Comparison of ENCODE assay signal across 8 mouse cellular contexts in genomic region chr2:28916513-28916865, GRCm38 (mm10). TPM values are rescaled to one million over a fixed set of nuclear protein-coding genes. Genes with fewer than 3 reads are reported as not detected.
A peak's percentile ranks its signal among the peaks of the same experiment; 100 is the strongest.
DNase-seq lines count a peak whose midpoint lies in the region; ATAC-seq and TF ChIP-seq lines count a peak whose summit lies in the region.
"Had no signal": no experiment of that assay in that cellular context is flagged by ENCODE, and none has a peak within 500 bp of the region (broad histone marks: within the 10 kb centered on the region; RNA-seq: fewer than 3 reads in every experiment).

Gene Barhl1, minus strand, starts transcription at chr2:28916668.

- TF ChIP-seq CTCF in lung, postnatal 0 days (IDR thresholded peaks at IDR 0.05), result no peak
- TF ChIP-seq CTCF in stomach, postnatal 0 days (IDR thresholded peaks at IDR 0.05; ENCODE audit: low read depth), result no peak

- H3K27ac ChIP-seq in lung, postnatal 0 days (ENCODE audit: low read length), result no peak within 1 kb of the TSS
- no peak within 1 kb of the TSS for H3K27ac ChIP-seq in limb, embryonic 11.5 days (replicated peaks; ENCODE audit: low read depth, low read length)
- no peak within 1 kb of the TSS for H3K27ac ChIP-seq in stomach, postnatal 0 days (replicated peaks)

- H3K36me3 ChIP-seq in lung, postnatal 0 days (ENCODE audit: insufficient read depth, low read length), result no peaks in the 10 kb centered on the region
- no peaks in the 10 kb centered on the region for H3K36me3 ChIP-seq in limb, embryonic 11.5 days (ENCODE audit: control insufficient read depth, insufficient read depth, low read length)
- no peaks in the 10 kb centered on the region for H3K36me3 ChIP-seq in stomach, postnatal 0 days (ENCODE audit: control insufficient read depth, insufficient read depth, low read length)

- H3K27me3 ChIP-seq in lung, postnatal 0 days (replicated peaks; ENCODE audit: insufficient read depth, low read length), result peaks cover 66% of the 10 kb centered on the region
- H3K27me3 ChIP-seq in limb, embryonic 11.5 days (ENCODE audit: control insufficient read depth, insufficient read depth, low read length), result peaks cover 92% of the 10 kb centered on the region
- peaks cover 29% of the 10 kb centered on the region for H3K27me3 ChIP-seq in stomach, postnatal 0 days (ENCODE audit: control insufficient read depth, insufficient read depth, low read length)

- ATAC-seq in lung, postnatal 0 days, result no peak
- ATAC-seq in limb, embryonic 11.5 days (ENCODE audit: insufficient number of reproducible peaks, low FRiP score, low TSS enrichment, low read depth), result no peak
- ATAC-seq in stomach, postnatal 0 days (ENCODE audit: low FRiP score, low TSS enrichment), result no peak
- ATAC-seq: inflammation-experienced regulatory T-cells, adult 6 months had no signal

- H3K9me3 ChIP-seq in lung, postnatal 0 days (ENCODE audit: low read length), result no peaks in the 10 kb centered on the region
- H3K9me3 ChIP-seq in limb, embryonic 11.5 days (ENCODE audit: control insufficient read depth, low read length), result no peaks in the 10 kb centered on the region
- no peaks in the 10 kb centered on the region for H3K9me3 ChIP-seq in stomach, postnatal 0 days (ENCODE audit: control insufficient read depth, low read length)

- no peak for DNase-seq in lung, postnatal 0 days (ENCODE audit: low spot score)
- no peak for DNase-seq in lung, postnatal 25 days (ENCODE audit: low spot score)
- peak; percentile 67 to 77 for DNase-seq in cerebellum, postnatal 25 days
- DNase-seq in limb, embryonic 11.5 days (ENCODE audit: low spot score), result peak; percentile 37
- DNase-seq in stomach, postnatal 0 days (ENCODE audit: low spot score), result no peak
- DNase-seq in left cerebral cortex, adult 9 months (ENCODE audit: low spot score in 2 of 2), result no peak
- no peak for DNase-seq in kidney, adult 11 months

- 4% methylated on average over 18 of the region's 18 CpGs for WGBS in lung, postnatal 0 days
- WGBS in limb, embryonic 11.5 days, result 1% methylated on average over 18 of the region's 18 CpGs
- WGBS in stomach, postnatal 0 days, result 6% methylated on average over 18 of the region's 18 CpGs

- H3K4me3 ChIP-seq in lung, postnatal 0 days (ENCODE audit: low read depth, low read length), result peak within 1 kb of the TSS; percentile 17; the same call in 1 of the 2 replicates
- H3K4me3 ChIP-seq in limb, embryonic 11.5 days (ENCODE audit: low read depth, low read length), result no peak within 1 kb of the TSS
- peak within 1 kb of the TSS; percentile 22; the same call in 1 of the 2 replicates for H3K4me3 ChIP-seq in stomach, postnatal 0 days (ENCODE audit: low read depth, low read length)

- H3K4me2 ChIP-seq in lung, postnatal 0 days (replicated peaks; ENCODE audit: low read depth, low read length), result peak within 1 kb of the TSS; percentile 25; the same call in 1 of the 2 replicates
- H3K4me2 ChIP-seq in limb, embryonic 11.5 days (ENCODE audit: low read depth, severe bottlenecking), result no peak within 1 kb of the TSS
- no peak within 1 kb of the TSS; the same call in 1 of the 2 replicates for H3K4me2 ChIP-seq in stomach, postnatal 0 days (replicated peaks; ENCODE audit: low read depth)

- no peaks in the 10 kb centered on the region; the same call in 1 of the 2 replicates for H3K4me1 ChIP-seq in lung, postnatal 0 days (ENCODE audit: insufficient read depth, low read depth, low read length)
- H3K4me1 ChIP-seq in limb, embryonic 11.5 days (ENCODE audit: control insufficient read depth, insufficient read depth, low read length), result peaks cover 3% of the 10 kb centered on the region; the same call in 1 of the 2 replicates
- H3K4me1 ChIP-seq in stomach, postnatal 0 days (replicated peaks; ENCODE audit: control insufficient read depth, insufficient read depth), result no peaks in the 10 kb centered on the region

- no peak for TF ChIP-seq EP300 in lung, postnatal 0 days (IDR thresholded peaks at IDR 0.05)
- no peak for TF ChIP-seq EP300 in stomach, postnatal 0 days (optimal IDR thresholded peaks at IDR 0.05)

- H3K9ac ChIP-seq in lung, postnatal 0 days (replicated peaks; ENCODE audit: low read depth), result no peak within 1 kb of the TSS
- no peak within 1 kb of the TSS for H3K9ac ChIP-seq in limb, embryonic 11.5 days (ENCODE audit: low read length)
- no peak within 1 kb of the TSS for H3K9ac ChIP-seq in stomach, postnatal 0 days (ENCODE audit: low read length)

RNA-seq across cellular contexts. Expression of gene Barhl1, which starts in this region (rescaled TPM):
- 0.06 TPM in 1 of 2 replicates, not detected in the other for polyA plus RNA-seq in lung, postnatal 0 days (2015; fragmentation: Nextera tagmentation; extraction: Ambion mirVana)
- not detected in 2 replicates for polyA plus RNA-seq in limb, embryonic 11.5 days (2014; fragmentation: Nextera tagmentation; extraction: Ambion mirVana)
- not detected in 2 replicates for polyA plus RNA-seq in stomach, postnatal 0 days (2015; fragmentation: Nextera tagmentation; extraction: Ambion mirVana)
- polyA plus RNA-seq: inflammation-experienced regulatory T-cells, adult 6 months had no signal

Comparison
In these comparisons a context has a peak if more than half of its experiments do, and no peak if none do; other contexts are left out.
1. Peak in DNase-seq in limb, embryonic 11.5 days; RNA of the gene not detected or under 1 TPM.
2. DNase-seq: peak in cerebellum, postnatal 25 days (2 of 2); none in lung, postnatal 0 days (single experiment), lung, postnatal 25 days (single experiment), stomach, postnatal 0 days (single experiment), left cerebral cortex, adult 9 months (0 of 2) and kidney, adult 11 months (single experiment).